Mouse (Mus musculus) limb, embryonic 10.5 days (tissue): Measurements from ENCODE around the gene Syt6. TPM values are rescaled to one million over a fixed set of nuclear protein-coding genes. Genes with fewer than 3 reads are reported as not detected.

ENCODE experiments used
- DNase-seq: peaks from one replicate; pipeline ENCODE4 v3.0.0-alpha.2; 2017; ENCODE audit warnings: low spot score
- H3K27ac ChIP-seq: fragments of 300-500 bp; sonication (generic); 2 replicates; pipeline ENCODE4 v1.5.1; 2016; ENCODE audit warnings: mild to moderate bottlenecking
- H3K27me3 ChIP-seq: fragments of 300-500 bp; sonication (generic); 2 replicates; pipeline ENCODE4 v1.6.1; 2016; ENCODE audit warnings: low read depth, mild to moderate bottlenecking; ENCODE audit not compliant: poor library complexity, severe bottlenecking
- H3K36me3 ChIP-seq: fragments of 300-500 bp; sonication (generic); 2 replicates; pipeline ENCODE4 v1.6.1; 2016; ENCODE audit warnings: mild to moderate bottlenecking, moderate library complexity
- H3K4me1 ChIP-seq: fragments of 300-500 bp; sonication (generic); 2 replicates; pipeline ENCODE4 v1.6.1; 2016
- H3K4me3 ChIP-seq: fragments of 300-500 bp; sonication (generic); 2 replicates; pipeline ENCODE4 v1.5.1; 2016; ENCODE audit warnings: mild to moderate bottlenecking, moderate library complexity
- H3K9me3 ChIP-seq: fragments of 300-500 bp; sonication (generic); replicated peaks from 2 replicates; pipeline ENCODE4 v1.6.1; 2016; ENCODE audit warnings: mild to moderate bottlenecking
- WGBS: fragments of 180-500 bp; shearing (Covaris S2); methylation state at CpG from one replicate; pipeline ENCODE4 v1.1.7; 2016; 5-methylcytosine and 5-hydroxymethylcytosine counted together
- polyA plus RNA-seq: library from polyadenylated mRNA; unstranded; fragments of >200 nt; fragmentation: Nextera tagmentation; extraction: Ambion mirVana; gene quantifications from 2 replicates; pipeline ENCODE4 v1.2.1, GENCODE M21; 2016

The Syt6 gene
- polyA plus RNA-seq: 0.09 and 0.36 TPM in 2 replicates

- Histone ChIP-seq H3K27me3 (peaks cover 89% of the 10 kb centered on the region), H3K4me1 (peaks cover 35% of the 10 kb centered on the region), H3K36me3 (no peaks in the 10 kb centered on the region), H3K9me3 (no peaks in the 10 kb centered on the region), H3K27ac (peak within 1 kb of the TSS; percentile 54), H3K4me3 (peak within 1 kb of the TSS; percentile 58)
- DNase-seq: peak; percentile 57
- 1% methylated on average over 44 of the region's 44 CpGs for WGBS
Measured at GRCm38 (mm10) chr3:103575156-103575892, at the start of gene Syt6. Gene Syt6, plus strand, starts transcription at chr3:103575231.

- Histone ChIP-seq H3K27ac (no peak overlapping the region), H3K4me3 (no peak overlapping the region), H3K27me3 (no peaks in the 10 kb centered on the region), H3K4me1 (peaks cover 5% of the 10 kb centered on the region; the same call in 1 of the 2 replicates), H3K36me3 (no peaks in the 10 kb centered on the region), H3K9me3 (no peaks in the 10 kb centered on the region)
- WGBS: 77% methylated on average over 4 of the region's 4 CpGs
- DNase-seq: no peak
Measured at GRCm38 (mm10) chr3:103526201-103526704, 48.8 kb upstream of the Syt6 start.

GRCm38 (mm10) chr3:103526864-103527263 lies 48.2 kb upstream of the Syt6 start:
- H3K4me3 ChIP-seq: no peak overlapping the region
- 31% methylated on average over 2 of the region's 2 CpGs for WGBS
- DNase-seq: no peak
- H3K9me3 ChIP-seq: no peaks in the 10 kb centered on the region
- no peak overlapping the region for H3K27ac ChIP-seq
- H3K4me1 ChIP-seq: peaks cover 5% of the 10 kb centered on the region; the same call in 1 of the 2 replicates
- no peaks in the 10 kb centered on the region for H3K27me3 ChIP-seq
- no peaks in the 10 kb centered on the region for H3K36me3 ChIP-seq

- Histone ChIP-seq H3K27me3 (no peaks in the 10 kb centered on the region), H3K4me3 (no peak overlapping the region), H3K9me3 (no peaks in the 10 kb centered on the region), H3K36me3 (no peaks in the 10 kb centered on the region), H3K4me1 (peaks cover 7% of the 10 kb centered on the region), H3K27ac (no peak overlapping the region)
- no peak for DNase-seq
- WGBS: 94% methylated on average over 9 of the region's 9 CpGs
Measured at GRCm38 (mm10) chr3:103534036-103534435, 41.0 kb upstream of the Syt6 start.

- H3K36me3 ChIP-seq: no peaks in the 10 kb centered on the region
- WGBS: 60% methylated on average over 5 of the region's 5 CpGs
Measured at GRCm38 (mm10) chr3:103535207-103535606, 39.8 kb upstream of the Syt6 start.

GRCm38 (mm10) chr3:103539148-103539547 lies 35.9 kb upstream of the Syt6 start:
- H3K27ac ChIP-seq: no peak overlapping the region
- no peak overlapping the region for H3K4me3 ChIP-seq
- peaks cover 13% of the 10 kb centered on the region for H3K4me1 ChIP-seq
- no peaks in the 10 kb centered on the region for H3K27me3 ChIP-seq
- 70% methylated on average over 7 of the region's 7 CpGs for WGBS
- no peak for DNase-seq
- H3K9me3 ChIP-seq: no peaks in the 10 kb centered on the region
- no peaks in the 10 kb centered on the region for H3K36me3 ChIP-seq

More at GRCm38 (mm10) chr3:103535207-103535606, 39.8 kb upstream of the Syt6 start:
- H3K27me3 ChIP-seq: no peaks in the 10 kb centered on the region
- H3K4me1 ChIP-seq: peaks cover 13% of the 10 kb centered on the region
- DNase-seq: no peak
- no peaks in the 10 kb centered on the region for H3K9me3 ChIP-seq
- no peak overlapping the region for H3K4me3 ChIP-seq
- no peak overlapping the region for H3K27ac ChIP-seq

GRCm38 (mm10) chr3:103546166-103546565 lies 28.9 kb upstream of the Syt6 start:
- no peaks in the 10 kb centered on the region for H3K4me1 ChIP-seq
- H3K36me3 ChIP-seq: no peaks in the 10 kb centered on the region
- 65% methylated on average over 2 of the region's 2 CpGs for WGBS
- DNase-seq: no peak
- H3K27ac ChIP-seq: no peak overlapping the region
- H3K4me3 ChIP-seq: no peak overlapping the region
- no peaks in the 10 kb centered on the region for H3K27me3 ChIP-seq
- no peaks in the 10 kb centered on the region for H3K9me3 ChIP-seq

- Histone ChIP-seq H3K9me3 (no peaks in the 10 kb centered on the region), H3K36me3 (no peaks in the 10 kb centered on the region), H3K27ac (no peak overlapping the region), H3K27me3 (no peaks in the 10 kb centered on the region), H3K4me1 (no peaks in the 10 kb centered on the region), H3K4me3 (no peak overlapping the region)
- DNase-seq: no peak
- 81% methylated on average over 3 of the region's 3 CpGs for WGBS
Measured at GRCm38 (mm10) chr3:103546626-103547025, 28.4 kb upstream of the Syt6 start.

- WGBS: 60% methylated on average over 5 of the region's 5 CpGs
- no peak for DNase-seq
- no peaks in the 10 kb centered on the region for H3K27me3 ChIP-seq
- no peaks in the 10 kb centered on the region for H3K36me3 ChIP-seq
- H3K9me3 ChIP-seq: no peaks in the 10 kb centered on the region
- H3K27ac ChIP-seq: no peak overlapping the region
- H3K4me1 ChIP-seq: peaks cover 10% of the 10 kb centered on the region
- H3K4me3 ChIP-seq: no peak overlapping the region
Measured at GRCm38 (mm10) chr3:103550236-103550635, 24.8 kb upstream of the Syt6 start.

- Histone ChIP-seq H3K27me3 (peaks cover 20% of the 10 kb centered on the region), H3K36me3 (no peaks in the 10 kb centered on the region), H3K4me3 (no peak overlapping the region), H3K4me1 (peaks cover 16% of the 10 kb centered on the region), H3K27ac (no peak overlapping the region), H3K9me3 (no peaks in the 10 kb centered on the region)
- WGBS: 68% methylated on average over 3 of the region's 3 CpGs
- no peak for DNase-seq
Measured at GRCm38 (mm10) chr3:103567226-103567625, 7.8 kb upstream of the Syt6 start.

GRCm38 (mm10) chr3:103572526-103572925 lies 2.5 kb upstream of the Syt6 start:
- Histone ChIP-seq H3K9me3 (no peaks in the 10 kb centered on the region), H3K27me3 (peaks cover 68% of the 10 kb centered on the region), H3K36me3 (no peaks in the 10 kb centered on the region), H3K4me3 (no peak overlapping the region), H3K27ac (no peak overlapping the region), H3K4me1 (peaks cover 43% of the 10 kb centered on the region)
- no peak for DNase-seq
- WGBS: 70% methylated on average over 4 of the region's 4 CpGs

GRCm38 (mm10) chr3:103573106-103573790 lies 1.8 kb upstream of the Syt6 start:
- no peak overlapping the region for H3K27ac ChIP-seq
- peaks cover 74% of the 10 kb centered on the region for H3K27me3 ChIP-seq
- 2% methylated on average over 20 of the region's 20 CpGs for WGBS
- H3K4me3 ChIP-seq: 0 out of 2 replicates have a peak overlapping the region, but pooled peaks have one; percentile 2
- DNase-seq: no peak
- H3K36me3 ChIP-seq: no peaks in the 10 kb centered on the region
- peaks cover 36% of the 10 kb centered on the region for H3K4me1 ChIP-seq
- no peaks in the 10 kb centered on the region for H3K9me3 ChIP-seq

- Histone ChIP-seq H3K27ac (no peak overlapping the region), H3K4me3 (peak overlapping the region; percentile 2; the same call in 1 of the 2 replicates), H3K27me3 (peaks cover 80% of the 10 kb centered on the region), H3K9me3 (no peaks in the 10 kb centered on the region), H3K36me3 (no peaks in the 10 kb centered on the region), H3K4me1 (peaks cover 35% of the 10 kb centered on the region)
- DNase-seq: peak; percentile 91
- 2% methylated on average over 14 of the region's 14 CpGs for WGBS
Measured at GRCm38 (mm10) chr3:103573791-103574166, 1.3 kb upstream of the Syt6 start.
